ENCODE assay signal across 23 mouse cellular contexts in the genomic region with DNA sequence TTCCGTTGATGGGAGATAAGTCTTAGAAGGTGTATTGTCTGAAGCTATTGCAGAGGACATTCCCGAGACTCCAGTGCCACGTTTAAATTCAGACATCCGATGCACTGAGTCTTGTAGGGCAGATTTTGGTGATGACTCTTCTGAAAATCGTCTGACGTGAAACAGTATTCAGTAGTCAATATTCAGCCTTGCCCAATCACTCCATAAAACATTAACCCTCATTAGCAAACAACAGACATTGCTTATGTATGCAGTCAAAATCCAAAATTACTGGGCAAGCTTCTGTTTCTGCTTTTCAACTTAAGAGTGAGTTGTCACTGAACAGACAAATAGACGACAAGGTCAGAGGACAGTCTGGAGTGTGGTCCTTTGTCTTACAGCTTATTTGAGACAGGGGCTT. TPM values are rescaled to one million over a fixed set of nuclear protein-coding genes. Genes with fewer than 3 reads are reported as not detected.
DNase-seq lines count a peak whose midpoint lies in the region; ATAC-seq and TF ChIP-seq lines count a peak whose summit lies in the region.
"Had no signal": no experiment of that assay in that cellular context is flagged by ENCODE, and none has a peak within 500 bp of the region (broad histone marks: within the 10 kb centered on the region; RNA-seq: fewer than 3 reads in every experiment).

No protein-coding gene starts in this region.

- H3K4me2 ChIP-seq in hindbrain, embryonic 15.5 days = no peak overlapping the region
- no peak overlapping the region for H3K4me2 ChIP-seq in midbrain, embryonic 15.5 days
- H3K4me2 ChIP-seq: limb, embryonic 12.5 days; liver, embryonic 15.5 days had no signal

- peak overlapping the region; percentile 9 for H3K27ac ChIP-seq in layer of hippocampus, adult 2 months
- H3K27ac ChIP-seq in hindbrain, embryonic 15.5 days (replicated peaks) = no peak overlapping the region
- no peak overlapping the region for H3K27ac ChIP-seq in midbrain, embryonic 15.5 days
- H3K27ac ChIP-seq: heart, embryonic 10.5 days; limb, embryonic 12.5 days; liver, embryonic 15.5 days had no signal

- H3K9me3 ChIP-seq in hindbrain, embryonic 15.5 days = no peaks in the 10 kb centered on the region
- H3K9me3 ChIP-seq in midbrain, embryonic 15.5 days = no peaks in the 10 kb centered on the region
- H3K9me3 ChIP-seq: heart, embryonic 10.5 days; limb, embryonic 12.5 days; liver, embryonic 15.5 days had no signal

- peak; percentile 26 for DNase-seq in embryo, embryonic 10.5 days (ENCODE audit: low spot score)
- DNase-seq in embryo, embryonic 9.5 days (ENCODE audit: extremely low spot score) = no peak
- DNase-seq in layer of hippocampus, adult 2 months (ENCODE audit: low spot score in 2 of 2) = no peak
- DNase-seq in layer of hippocampus, postnatal 25 days (ENCODE audit: extremely low spot score in 1 of 2, low spot score in 1 of 2) = no peak
- no peak for DNase-seq in gastrocnemius, adult 18-20 months (ENCODE audit: low spot score)
- DNase-seq: adrenal gland, postnatal 10 days; cerebellum, adult 9-10 months; kidney, adult 18-20 months; kidney, postnatal 25 days; right cerebral cortex, postnatal 14 days; spleen, adult 18-20 months; thymus, postnatal 36 days had no signal

- WGBS in hindbrain, embryonic 15.5 days = 20% methylated on average over 7 of the region's 7 CpGs
- 28% methylated on average over 7 of the region's 7 CpGs for WGBS in midbrain, embryonic 15.5 days

- H3K4me3 ChIP-seq in layer of hippocampus, adult 2 months = no peak overlapping the region
- no peak overlapping the region for H3K4me3 ChIP-seq in hindbrain, embryonic 15.5 days
- no peak overlapping the region for H3K4me3 ChIP-seq in midbrain, embryonic 15.5 days
- H3K4me3 ChIP-seq: heart, embryonic 10.5 days; limb, embryonic 12.5 days; liver, embryonic 15.5 days had no signal

- H3K36me3 ChIP-seq in hindbrain, embryonic 15.5 days = no peaks in the 10 kb centered on the region
- H3K36me3 ChIP-seq in midbrain, embryonic 15.5 days (replicated peaks) = no peaks in the 10 kb centered on the region
- H3K36me3 ChIP-seq: heart, embryonic 10.5 days; limb, embryonic 12.5 days; liver, embryonic 15.5 days had no signal

- no peak for TF ChIP-seq CTCF in layer of hippocampus, adult 2 months (conservative IDR thresholded peaks at IDR 0.05)

- peaks cover 10% of the 10 kb centered on the region for H3K4me1 ChIP-seq in hindbrain, embryonic 15.5 days (replicated peaks)
- 0 out of 2 replicates have a peak, but pooled peaks cover 5% of the 10 kb centered on the region for H3K4me1 ChIP-seq in midbrain, embryonic 15.5 days
- H3K4me1 ChIP-seq: heart, embryonic 10.5 days; limb, embryonic 12.5 days; liver, embryonic 15.5 days had no signal

- no peak overlapping the region for H3K9ac ChIP-seq in hindbrain, embryonic 15.5 days
- no peak overlapping the region for H3K9ac ChIP-seq in midbrain, embryonic 15.5 days
- H3K9ac ChIP-seq: limb, embryonic 12.5 days; liver, embryonic 15.5 days had no signal

- no peaks in the 10 kb centered on the region for H3K27me3 ChIP-seq in hindbrain, embryonic 15.5 days
- no peaks in the 10 kb centered on the region for H3K27me3 ChIP-seq in midbrain, embryonic 15.5 days (replicated peaks)
- H3K27me3 ChIP-seq: limb, embryonic 12.5 days; liver, embryonic 15.5 days; Patski had no signal

- 0 out of 2 replicates have a peak, but pooled peaks have one; percentile 17 for ATAC-seq in hindbrain, embryonic 15.5 days (ENCODE audit: low FRiP score, low read depth)
- peak; percentile 4; the same call in 1 of the 2 replicates for ATAC-seq in midbrain, embryonic 15.5 days (replicated peaks)
- no peak for ATAC-seq in frontal cortex, adult (ENCODE audit: low TSS enrichment)
- ATAC-seq: CD4-positive, CD25-positive, alpha-beta regulatory T cell, adult 4 months; lung, postnatal 0 days; Patski had no signal

RNA-seq across cellular contexts. Expression of a gene that starts 57.7 kb away (rescaled TPM):
- total RNA-seq in layer of hippocampus, adult 2 months (2021) = 100 to 1,000 TPM; 510 to 546 TPM
- 100 to 1,000 TPM; 499 to 527 TPM for total RNA-seq in layer of hippocampus, postnatal 25 days (2021)
- 127 and 139 TPM in 2 replicates for polyA plus RNA-seq in hindbrain, embryonic 15.5 days (2015; fragmentation: Nextera tagmentation; extraction: Ambion mirVana)
- 137 and 157 TPM in 2 replicates for polyA plus RNA-seq in midbrain, embryonic 15.5 days (2015; fragmentation: Nextera tagmentation; extraction: Ambion mirVana)
- total RNA-seq in gastrocnemius, adult 18-20 months (2021) = under 1 TPM; 0.33 to 0.57 TPM
- total RNA-seq: monocyte, adult 5-6 weeks; neutrophil, adult 5-6 weeks had no signal
- polyA plus RNA-seq: CD4-positive, CD25-positive, alpha-beta regulatory T cell, adult 4 months had no signal

Comparison
In these comparisons a context has a peak if more than half of its experiments do, and no peak if none do; other contexts are left out.
1. RNA of a gene that starts 57.7 kb away (total RNA-seq): 510 to 546 TPM in layer of hippocampus, adult 2 months and 499 to 527 TPM in layer of hippocampus, postnatal 25 days; 0.33 to 0.57 TPM in gastrocnemius, adult 18-20 months; every median in the first group is over 100 times any median in the second.